Mouse (Mus musculus) liver, adult 2 months (tissue): ENCODE data around the gene Ptch1. TPM values are rescaled to one million over a fixed set of nuclear protein-coding genes. Genes with fewer than 3 reads are reported as not detected.
A peak's percentile ranks its signal among the peaks of the same experiment; 100 is the strongest.

Source experiments
- DNase-seq: peaks from one replicate; pipeline ENCODE4 v3.0.0-alpha.2; 2011; ENCODE audit warnings: low read depth, low spot score; ENCODE audit errors: extremely low read depth
- H3K27ac ChIP-seq: fragments of 200-500 bp; replicated peaks from 2 replicates; pipeline ENCODE4 v1.5.1; 2012; ENCODE audit warnings: low read depth, mild to moderate bottlenecking, control low read depth, inconsistent platforms, low read length; ENCODE audit not compliant: insufficient read depth
- H3K27me3 ChIP-seq: fragments of 200-500 bp; 2 replicates; pipeline ENCODE4 v1.6.1; 2012; ENCODE audit warnings: mild to moderate bottlenecking, moderate library complexity, low read length, inconsistent platforms; ENCODE audit not compliant: control insufficient read depth, insufficient read depth
- H3K36me3 ChIP-seq: fragments of 200-500 bp; 2 replicates; pipeline ENCODE4 v1.6.1; 2012; ENCODE audit warnings: low read length, inconsistent platforms; ENCODE audit not compliant: control insufficient read depth, insufficient read depth
- H3K4me1 ChIP-seq: fragments of 200-500 bp; 2 replicates; pipeline ENCODE4 v1.6.1; 2011; ENCODE audit warnings: low read length; ENCODE audit not compliant: control insufficient read depth, insufficient read depth
- H3K4me3 ChIP-seq: fragments of 200-500 bp; 2 replicates; pipeline ENCODE4 v1.5.1; 2011; ENCODE audit warnings: low read depth, mild to moderate bottlenecking, control low read depth, low read length, moderate library complexity; ENCODE audit not compliant: insufficient read depth
- H3K79me2 ChIP-seq: fragments of 200-500 bp; 2 replicates; pipeline ENCODE4 v1.6.1; 2012; ENCODE audit warnings: inconsistent platforms, mild to moderate bottlenecking, low read length, moderate library complexity; ENCODE audit not compliant: control insufficient read depth, insufficient read depth
- H3K9ac ChIP-seq: fragments of 200-500 bp; 2 replicates; pipeline ENCODE4 v1.6.1; 2012; ENCODE audit warnings: low read depth, mild to moderate bottlenecking, control low read depth, inconsistent platforms, low read length
- CTCF ChIP-seq: fragments of 200-500 bp; IDR thresholded peaks from 2 replicates; pipeline ENCODE4 v1.5.1; 2011; ENCODE audit warnings: low read depth, low read length, control low read depth
- POLR2A ChIP-seq: fragments of 200-500 bp; IDR thresholded peaks from 2 replicates; pipeline ENCODE4 v1.6.1; 2011; ENCODE audit warnings: low read length, control low read depth; ENCODE audit not compliant: insufficient read depth; ENCODE audit errors: extremely low read depth
- WGBS: fragments of 180-500 bp; shearing (Covaris S2); methylation state at CpG from one replicate; pipeline ENCODE4 v1.1.7; 2018; 5-methylcytosine and 5-hydroxymethylcytosine counted together
- polyA plus RNA-seq: library from polyadenylated mRNA; depleted of rRNA; stranded (reverse); fragments of >200 nt; gene quantifications from 2 replicates; pipeline ENCODE4 v1.2.3, GENCODE M21; 2012
- total RNA-seq: library from RNA; depleted of rRNA; stranded (reverse); fragments of >200 nt; gene quantifications from 2 replicates; pipeline ENCODE4 v1.2.3, GENCODE M21; 2014

The Ptch1 gene
- total and polyA plus RNA-seq, 2 experiments, result 7.5 to 9.3 TPM

- Histone ChIP-seq H3K36me3 (peaks cover 7% of the 10 kb centered on the region), H3K9ac (no peak overlapping the region; the same call in 1 of the 2 replicates), H3K4me1 (peaks cover 26% of the 10 kb centered on the region), H3K4me3 (peak overlapping the region; percentile 90), H3K27me3 (no peaks in the 10 kb centered on the region), H3K27ac (peak overlapping the region; percentile 96), H3K79me2 (peaks cover 25% of the 10 kb centered on the region; the same call in 1 of the 2 replicates)
- peak; percentile 97 for DNase-seq
- TF ChIP-seq POLR2A (no peak), CTCF (no peak)
- 2% methylated on average over 7 of the region's 7 CpGs for WGBS
Observed at GRCm38 (mm10) chr13:63562141-63562971, 11.0 kb downstream of the Ptch1 start.

DNA sequence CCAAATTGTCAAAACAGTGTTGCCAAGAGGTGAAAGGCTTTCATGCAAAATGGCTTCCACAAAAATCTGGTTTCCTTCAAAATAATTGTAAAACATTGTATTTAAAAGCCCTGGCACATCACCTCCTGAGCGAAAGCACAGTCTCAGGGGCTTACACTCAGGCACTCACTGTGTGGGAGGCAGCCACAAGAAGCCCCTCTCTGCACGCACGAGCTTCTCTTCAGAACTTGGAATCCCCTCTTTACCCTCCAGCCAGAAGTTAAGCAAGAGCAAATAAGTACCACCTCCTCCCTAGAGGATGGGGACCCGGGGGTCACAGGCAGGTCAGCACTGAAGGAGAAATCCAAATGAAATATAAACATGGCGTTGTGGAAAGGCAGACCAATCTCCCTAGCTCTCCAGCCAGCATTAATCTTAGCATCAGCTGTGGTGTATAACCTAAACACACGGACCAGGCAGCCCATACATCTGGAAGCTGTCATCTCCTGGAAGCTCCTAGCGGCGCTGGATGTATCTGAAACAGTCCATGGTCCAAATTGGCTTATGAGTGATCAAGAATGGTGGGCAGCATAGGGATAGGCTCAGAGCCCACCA lies 15.0 kb downstream of the Ptch1 start:
- Histone ChIP-seq H3K79me2 (peaks cover 51% of the 10 kb centered on the region), H3K36me3 (peaks cover 7% of the 10 kb centered on the region), H3K27me3 (no peaks in the 10 kb centered on the region), H3K4me1 (peaks cover 43% of the 10 kb centered on the region), H3K27ac (no peak overlapping the region), H3K4me3 (no peak overlapping the region), H3K9ac (no peak overlapping the region)
- TF ChIP-seq CTCF (no peak), POLR2A (no peak)
- 60% methylated on average over 8 of the region's 8 CpGs for WGBS
- no peak for DNase-seq

DNA sequence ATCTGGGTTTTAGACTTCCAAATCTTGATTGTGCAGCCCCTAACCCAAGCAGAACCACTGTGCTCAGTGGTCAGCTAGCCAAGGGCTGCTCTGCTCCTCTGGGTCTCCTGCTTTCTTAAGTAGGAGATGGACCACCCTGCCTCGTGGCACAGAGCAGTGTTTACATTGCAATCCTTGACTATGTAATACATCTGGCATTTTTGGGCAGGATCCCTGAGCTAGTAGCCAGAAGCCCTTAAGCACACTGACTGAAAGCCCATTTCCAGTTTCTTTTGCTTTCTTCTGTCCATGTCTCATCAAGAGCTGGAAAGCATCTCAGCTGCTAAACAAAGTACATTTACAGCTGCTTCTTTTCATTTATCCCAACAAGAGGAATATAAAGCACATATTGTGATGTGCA lies 17.0 kb downstream of the Ptch1 start:
- Histone ChIP-seq H3K27ac (peak overlapping the region; percentile 1; the same call in 1 of the 2 replicates), H3K9ac (no peak overlapping the region), H3K36me3 (peaks cover 9% of the 10 kb centered on the region), H3K79me2 (peaks cover 68% of the 10 kb centered on the region), H3K4me3 (no peak overlapping the region), H3K27me3 (no peaks in the 10 kb centered on the region), H3K4me1 (peaks cover 43% of the 10 kb centered on the region)
- WGBS, result 17% methylated on average over 1 of the region's 1 CpGs
- TF ChIP-seq POLR2A, result no peak
- TF ChIP-seq CTCF, result no peak
- no peak for DNase-seq

DNA sequence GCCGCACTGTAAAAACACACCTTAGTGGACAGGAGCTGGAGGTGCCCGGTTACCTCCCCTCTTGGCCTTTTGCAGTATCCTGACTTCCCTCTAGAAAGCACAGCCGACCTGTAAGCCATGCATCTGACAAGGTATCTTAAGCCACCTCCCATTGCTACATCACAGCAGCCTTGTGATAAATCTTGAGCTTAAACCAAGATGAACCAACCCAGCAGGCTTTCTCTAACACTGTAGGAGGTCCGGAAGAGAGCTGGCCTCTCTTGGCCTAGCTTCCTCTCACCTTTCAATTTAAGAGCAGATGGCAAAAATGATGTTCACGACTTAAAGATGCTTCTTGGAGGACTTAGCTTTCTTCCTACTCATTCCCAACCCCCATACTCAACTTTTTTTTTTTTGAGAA lies 17.5 kb downstream of the Ptch1 start:
- 73% methylated on average over 5 of the region's 5 CpGs for WGBS
- Histone ChIP-seq H3K27ac (no peak overlapping the region), H3K36me3 (peaks cover 8% of the 10 kb centered on the region), H3K4me3 (no peak overlapping the region), H3K4me1 (peaks cover 43% of the 10 kb centered on the region), H3K9ac (no peak overlapping the region), H3K27me3 (no peaks in the 10 kb centered on the region), H3K79me2 (peaks cover 71% of the 10 kb centered on the region)
- TF ChIP-seq POLR2A, result no peak
- no peak for TF ChIP-seq CTCF
- DNase-seq, result no peak

GRCm38 (mm10) chr13:63554569-63554968 lies 18.8 kb downstream of the Ptch1 start:
- no peak for DNase-seq
- 84% methylated on average over 11 of the region's 11 CpGs for WGBS
- Histone ChIP-seq H3K9ac (no peak overlapping the region), H3K79me2 (peaks cover 69% of the 10 kb centered on the region), H3K4me1 (peaks cover 43% of the 10 kb centered on the region), H3K36me3 (peaks cover 2% of the 10 kb centered on the region; the same call in 1 of the 2 replicates), H3K27me3 (no peaks in the 10 kb centered on the region), H3K27ac (no peak overlapping the region), H3K4me3 (no peak overlapping the region)
- TF ChIP-seq CTCF (no peak), POLR2A (no peak)
